Mouse (Mus musculus) C3H10T1/2 (cell line): Measurements from ENCODE around the gene Olfr620. TPM values are rescaled to one million over a fixed set of nuclear protein-coding genes. Genes with fewer than 3 reads are reported as not detected.

Experiments
- polyA plus RNA-seq, 2 experiments: library from polyadenylated mRNA; unstranded; fragments of >200 nt; fragmentation: generic; extraction: Trizol; gene quantifications; one replicate each; pipeline ENCODE4 v1.2.1; 2012; ENCODE audit warnings: missing spikeins in 2 of 2

Gene Olfr620
- polyA plus RNA-seq = not detected

GRCm38 (mm10) chr7:103612434-103612833, at the start of gene Olfr620:
Gene Olfr620 (minus strand): TSS chr7:103612534.

DNA sequence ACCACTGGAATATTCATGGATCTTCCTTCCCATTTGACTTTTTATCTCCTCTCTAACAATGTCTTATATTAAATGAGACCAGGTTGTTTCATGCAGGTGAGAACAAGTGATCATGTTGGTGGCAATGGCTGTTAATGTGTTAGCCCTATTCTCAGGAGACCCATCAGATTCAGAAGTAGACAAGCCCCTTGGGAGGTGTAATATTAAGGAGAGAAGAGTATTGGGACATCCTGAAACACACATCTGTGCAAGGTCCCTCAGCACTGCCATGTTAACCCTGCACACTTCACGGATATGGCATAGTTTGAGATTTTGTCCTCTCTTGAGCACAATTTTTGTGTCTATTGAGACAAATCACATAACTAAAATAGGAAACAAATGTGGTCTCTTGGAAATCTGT, 30.3 kb upstream of the Olfr620 start, which contains the start of gene Olfr622:
TSS of gene Olfr622 (minus strand) at position 101 of the 400 bp plus-strand sequence.

GRCm38 (mm10) chr7:103600275-103600674, 12.1 kb downstream of the Olfr620 start, which contains the start of gene Olfr619:
Gene Olfr619 (plus strand): TSS chr7:103600575.

GRCm38 (mm10) chr7:103589803-103590202, 22.5 kb downstream of the Olfr620 start, which contains the start of gene Olfr618:
Gene Olfr618 (plus strand): TSS chr7:103590103.

DNA sequence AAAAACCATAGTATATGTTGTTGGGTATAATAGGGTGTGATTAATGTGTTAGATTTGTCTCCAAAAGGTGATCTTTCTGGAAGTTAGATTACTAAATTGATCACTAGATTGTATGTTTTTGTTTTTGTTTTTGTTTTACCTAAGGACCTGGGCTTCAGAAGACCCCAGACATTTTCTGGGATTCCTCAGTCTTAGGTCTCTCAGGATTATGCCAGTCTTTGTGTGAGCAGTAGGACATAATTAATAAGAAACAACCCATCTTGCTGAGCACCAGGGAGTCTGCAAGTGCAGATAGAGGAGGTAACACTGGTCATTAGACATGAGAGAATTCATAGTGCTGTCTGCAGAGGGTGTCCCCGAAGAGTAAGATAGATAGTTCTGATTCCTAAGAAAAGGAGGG, 39.6 kb downstream of the Olfr620 start, which contains the start of gene Olfr617:
TSS of gene Olfr617 (plus strand) at position 301 of the 400 bp plus-strand sequence.

GRCm38 (mm10) chr7:103569043-103569442, 43.3 kb downstream of the Olfr620 start, which contains the start of gene Olfr616:
Gene Olfr616 (minus strand): TSS chr7:103569143.

GRCm38 (mm10) chr7:103555779-103556178, 56.6 kb downstream of the Olfr620 start, which contains the start of gene Olfr615:
Gene Olfr615 (plus strand): TSS chr7:103556079.

Other genes with a start within 250 kb of the Olfr620 start
- gene Olfr601, start 249.9 kb downstream of the Olfr620 start, polyA plus RNA-seq = not detected
- gene Olfr603, start 226.4 kb downstream of the Olfr620 start, polyA plus RNA-seq = not detected
- not detected for gene Usp17lc, start 197.5 kb downstream of the Olfr620 start, polyA plus RNA-seq
- not detected for gene Olfr605, start 167.1 kb downstream of the Olfr620 start, polyA plus RNA-seq
- gene Olfr606, start 163.5 kb downstream of the Olfr620 start, polyA plus RNA-seq = not detected
- not detected for gene Olfr607, start 148.4 kb downstream of the Olfr620 start, polyA plus RNA-seq
- not detected for gene Olfr608, start 142.7 kb downstream of the Olfr620 start, polyA plus RNA-seq
- not detected for gene Olfr609, start 114.5 kb downstream of the Olfr620 start, polyA plus RNA-seq
- gene Olfr610, start 100.4 kb downstream of the Olfr620 start, polyA plus RNA-seq = not detected
- gene Olfr611, start 91.7 kb downstream of the Olfr620 start, polyA plus RNA-seq = not detected
- not detected for gene Olfr612, start 69.8 kb downstream of the Olfr620 start, polyA plus RNA-seq
- not detected for gene Olfr613, start 64.5 kb downstream of the Olfr620 start, polyA plus RNA-seq
- gene Olfr615, start 56.5 kb downstream of the Olfr620 start, polyA plus RNA-seq = not detected
- not detected for gene Olfr616, start 43.4 kb downstream of the Olfr620 start, polyA plus RNA-seq
- not detected for gene Olfr617, start 39.5 kb downstream of the Olfr620 start, polyA plus RNA-seq
- not detected for gene Olfr618, start 22.4 kb downstream of the Olfr620 start, polyA plus RNA-seq
- not detected for gene Olfr619, start 12.0 kb downstream of the Olfr620 start, polyA plus RNA-seq
- gene Olfr622, start 30.2 kb upstream of the Olfr620 start, polyA plus RNA-seq = not detected
- not detected for gene Olfr623, start 51.2 kb upstream of the Olfr620 start, polyA plus RNA-seq
- gene Olfr624, start 58.7 kb upstream of the Olfr620 start, polyA plus RNA-seq = not detected
- not detected for gene Olfr625-ps1, start 70.2 kb upstream of the Olfr620 start, polyA plus RNA-seq
- not detected for gene Olfr243, start 102.1 kb upstream of the Olfr620 start, polyA plus RNA-seq
- gene Olfr628, start 117.8 kb upstream of the Olfr620 start, polyA plus RNA-seq = not detected
- gene Olfr629, start 132.4 kb upstream of the Olfr620 start, polyA plus RNA-seq = not detected
- not detected for gene Olfr630, start 144.8 kb upstream of the Olfr620 start, polyA plus RNA-seq
- gene Olfr69, start 159.1 kb upstream of the Olfr620 start, polyA plus RNA-seq = not detected
- gene Olfr68, start 167.2 kb upstream of the Olfr620 start, polyA plus RNA-seq = not detected
- gene Olfr67, start 179.3 kb upstream of the Olfr620 start, polyA plus RNA-seq = not detected
- not detected for gene Hbb-bt, start 201.5 kb upstream of the Olfr620 start, polyA plus RNA-seq
- gene Hbb-bs, start 215.6 kb upstream of the Olfr620 start, polyA plus RNA-seq = not detected
- not detected for gene Hbb-bh2, start 228.0 kb upstream of the Olfr620 start, polyA plus RNA-seq
- under 1 TPM; 0.08 to 0.97 TPM for gene Hbb-bh1, start 230.6 kb upstream of the Olfr620 start, polyA plus RNA-seq
- gene Hbb-y, start 240.7 kb upstream of the Olfr620 start, polyA plus RNA-seq = under 1 TPM in 1 of 2 experiments, not detected in 1; 0.06 TPM